Mouse (Mus musculus): ENCODE results near the gene Myh10.

- TF ChIP-seq CTCF (IDR thresholded peaks at IDR 0.05; ENCODE audit: borderline replicate concordance, control insufficient read depth, extremely low read depth, insufficient read depth, low read length, poor library complexity): no peak
- no peak for TF ChIP-seq POLR2A (IDR thresholded peaks at IDR 0.05; ENCODE audit: control insufficient read depth, extremely low read depth, insufficient read depth, low read length, poor library complexity)
Measured at GRCm38 (mm10) chr11:68674071-68674470, 17.3 kb upstream of the Myh10 start.

Data from thymus, adult 2 months (tissue).